Mouse (Mus musculus) brain, embryonic 14.5 days (tissue): Measurements from ENCODE around the gene Terb1.

Experiments
- CTCF ChIP-seq: fragments of 200-500 bp; IDR thresholded peaks from 2 replicates; pipeline ENCODE4 v1.5.1; 2012; ENCODE audit warnings: inconsistent platforms, mild to moderate bottlenecking, moderate library complexity, borderline replicate concordance; ENCODE audit not compliant: insufficient read depth, insufficient read length; ENCODE audit errors: extremely low read depth
- POLR2A ChIP-seq: fragments of 200-500 bp; IDR thresholded peaks from 2 replicates; pipeline ENCODE4 v1.6.1; 2012; ENCODE audit warnings: mild to moderate bottlenecking, inconsistent platforms, borderline replicate concordance; ENCODE audit not compliant: poor library complexity, insufficient read depth, insufficient read length, severe bottlenecking; ENCODE audit errors: extremely low read depth

- no peak for TF ChIP-seq POLR2A
- no peak for TF ChIP-seq CTCF
These were observed 103.2 kb downstream of the Terb1 start for GRCm38 (mm10) chr8:104406340-104407128.
